Mouse (Mus musculus) v-Abl transformed pro-B cells (cell line): ENCODE data around the gene Fiz1.

Source experiments
- in situ Hi-C, 2 experiments: fragments of 400-800 bp; cut with MboI; formaldehyde crosslinking; loops; one replicate each; pipeline ENCODE4 v1.15.1; 2025; ENCODE audit not compliant: unreplicated experiment in 2 of 2

The Fiz1 gene

DNA sequence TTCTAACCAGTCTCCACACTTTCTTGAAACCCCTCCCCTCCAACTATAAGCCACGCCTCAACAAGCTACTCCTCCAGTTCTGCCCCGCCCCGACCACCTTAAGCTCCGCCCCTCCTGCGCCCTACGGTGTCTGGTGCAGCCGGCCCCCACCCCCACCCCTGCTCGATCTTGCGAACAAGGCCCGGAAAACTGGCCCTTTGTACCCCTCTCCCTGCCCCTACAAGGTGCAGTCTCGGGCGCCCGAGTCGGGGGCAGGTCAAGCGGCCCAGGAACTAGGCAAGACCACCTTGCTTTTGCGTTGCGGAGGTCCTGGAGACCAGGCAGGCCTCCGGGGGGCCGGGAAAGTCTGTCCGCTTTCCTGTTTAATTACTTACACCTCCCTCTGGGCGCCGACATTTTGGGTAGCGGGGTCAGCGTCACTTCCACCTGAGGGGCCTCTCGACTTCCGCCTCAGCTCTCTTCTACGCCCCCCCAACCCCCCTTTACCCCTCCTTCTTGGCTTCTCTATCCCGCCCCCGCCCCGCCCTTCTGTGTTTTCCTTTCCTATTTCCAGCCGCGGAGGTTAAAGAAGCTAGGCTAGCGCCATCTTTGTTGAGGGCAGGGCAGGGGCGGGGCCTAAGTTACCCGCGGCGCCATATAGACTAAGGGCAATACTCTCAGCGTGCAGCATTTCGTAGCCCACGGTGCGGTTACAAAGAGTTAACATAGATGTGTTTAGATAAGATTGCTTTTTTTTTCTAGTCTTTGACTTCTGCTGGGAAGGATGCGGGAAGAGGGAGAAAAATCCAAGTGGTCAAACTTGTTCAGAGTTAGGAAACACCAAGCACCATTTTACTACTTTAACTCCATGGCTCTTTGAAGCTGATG lies at the start of gene Fiz1, which contains the start of gene Zfp524:
Gene Fiz1 (minus strand): TSS at position 447 of the 867 bp plus-strand sequence.
Gene Zfp524 (plus strand): TSS at position 165 of the 867 bp plus-strand sequence.
- in situ Hi-C loops: loop anchor here in 1 of 2 experiments (10.0 kb wide), 1 partner anchor 1140 kb away; the partner anchor contains the start of gene Zfp787

DNA sequence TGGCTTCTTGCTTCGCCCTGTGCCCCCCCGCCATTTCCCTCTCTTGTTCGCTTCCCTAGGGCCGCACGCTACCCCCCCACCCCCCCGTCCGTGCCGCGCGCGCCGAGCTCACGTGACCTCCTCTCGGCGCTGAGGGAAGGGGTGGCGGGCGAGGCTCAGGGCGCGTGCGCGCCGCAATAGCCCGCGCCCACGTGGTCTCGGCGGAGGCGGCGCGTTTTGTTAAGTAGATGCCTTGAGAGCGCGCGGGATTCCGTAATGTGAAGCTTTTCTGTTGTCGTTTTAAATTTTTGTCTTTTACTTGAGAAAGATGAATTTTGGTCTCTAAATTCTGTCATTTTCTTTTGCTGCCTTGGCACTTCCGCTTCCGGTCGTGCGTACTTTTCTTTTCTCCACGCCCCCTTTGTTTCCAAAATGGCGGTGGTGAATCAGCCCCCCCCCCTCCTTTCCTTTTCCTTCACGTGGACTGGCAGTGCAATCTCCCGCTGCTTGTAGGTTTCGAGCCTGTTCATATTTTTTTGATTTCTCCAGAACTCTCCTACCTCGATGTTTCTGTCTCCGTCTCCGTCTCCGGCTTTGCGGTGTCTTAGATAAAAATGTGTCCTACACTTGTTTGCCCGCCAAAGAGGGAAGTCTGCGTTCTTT lies 48.0 kb upstream of the Fiz1 start:
- in situ Hi-C loops: loop anchor here (10.0 to 25.0 kb wide), 2 partner anchors 400 to 1092 kb away; partner anchors contain the start of genes Ppp6r1 (in 1 of the 2) and Zfp787 (in 1 of the 2)

DNA sequence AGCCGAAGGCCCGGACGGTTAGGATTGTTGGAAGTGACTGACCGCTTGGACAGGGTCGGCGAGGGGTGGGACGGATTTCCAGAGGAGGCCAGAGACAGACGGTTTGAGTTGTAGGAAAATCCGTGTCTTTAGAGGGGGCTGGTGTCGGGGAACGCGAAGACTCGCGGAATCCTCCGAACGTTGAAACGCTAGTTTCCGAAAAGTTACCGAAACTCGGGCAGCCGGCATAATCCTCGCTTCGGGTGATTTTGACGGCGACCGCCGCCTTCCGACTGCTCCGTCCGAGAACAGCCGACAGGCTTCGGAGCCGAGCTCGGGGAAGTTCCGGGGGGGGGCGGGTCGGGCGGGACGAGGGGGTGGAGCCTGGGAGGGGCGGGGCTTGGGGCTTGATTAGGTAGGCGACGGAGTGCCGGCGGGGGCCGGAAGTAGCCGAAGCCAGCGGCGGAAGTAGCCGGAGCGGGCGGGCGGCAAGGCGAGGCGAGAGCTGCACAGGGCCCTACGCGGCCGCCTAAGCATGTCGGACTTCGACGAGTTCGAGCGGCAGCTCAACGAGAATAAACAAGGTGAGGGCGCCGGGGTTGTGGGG lies 47.4 kb upstream of the Fiz1 start, which contains the start of gene U2af2:
Gene U2af2 (plus strand): TSS at position 370 of the 586 bp plus-strand sequence.
- in situ Hi-C loops: loop anchor here (10.0 to 25.0 kb wide), 2 partner anchors 400 to 1093 kb away; partner anchors contain the start of genes Ppp6r1 (in 1 of the 2) and Zfp787 (in 1 of the 2)

DNA sequence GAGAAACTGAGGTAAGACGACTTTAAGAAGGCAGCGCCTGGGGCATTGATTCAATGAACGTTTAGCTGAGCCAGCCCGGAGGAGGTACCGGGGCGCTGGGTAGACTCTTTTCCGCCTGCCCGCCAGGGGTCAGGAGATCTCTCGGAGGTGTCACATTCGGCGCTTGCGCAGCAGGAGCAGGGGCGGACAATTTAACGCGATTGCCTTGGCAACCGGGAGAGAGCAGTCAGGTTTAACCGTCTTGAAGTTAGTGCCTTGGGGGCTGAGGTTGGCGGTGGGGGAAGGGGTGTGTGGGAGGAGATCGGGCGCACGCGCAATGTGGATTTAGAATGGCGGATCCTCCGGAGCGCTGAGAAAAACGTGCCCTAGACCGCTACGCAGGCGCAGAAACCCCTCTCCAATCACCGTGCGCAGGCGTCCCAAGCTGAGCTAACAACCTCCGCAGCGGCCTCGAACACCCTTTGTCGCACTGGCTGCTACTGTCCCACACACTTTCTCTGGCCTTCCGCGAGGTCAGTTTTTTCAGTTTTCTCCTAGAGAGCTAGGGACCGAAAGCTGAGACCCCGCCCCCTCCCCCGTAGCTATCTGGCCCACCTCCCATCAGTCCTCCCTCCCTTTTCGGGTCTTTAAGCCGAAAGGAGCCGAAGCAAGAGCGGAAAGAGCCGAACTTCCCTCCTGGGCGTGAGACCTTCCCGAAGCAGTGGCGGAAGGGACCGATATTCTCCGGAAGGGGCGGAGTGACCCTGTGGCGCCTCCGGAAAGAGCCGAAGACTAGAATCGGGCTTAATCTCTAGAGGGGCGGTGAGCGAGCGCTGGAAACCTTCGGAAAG lies 46.7 kb upstream of the Fiz1 start:
- in situ Hi-C loops: loop anchor here (10.0 to 25.0 kb wide), 2 partner anchors 399 to 1094 kb away; partner anchors contain the start of genes Ppp6r1 (in 1 of the 2) and Zfp787 (in 1 of the 2)

DNA sequence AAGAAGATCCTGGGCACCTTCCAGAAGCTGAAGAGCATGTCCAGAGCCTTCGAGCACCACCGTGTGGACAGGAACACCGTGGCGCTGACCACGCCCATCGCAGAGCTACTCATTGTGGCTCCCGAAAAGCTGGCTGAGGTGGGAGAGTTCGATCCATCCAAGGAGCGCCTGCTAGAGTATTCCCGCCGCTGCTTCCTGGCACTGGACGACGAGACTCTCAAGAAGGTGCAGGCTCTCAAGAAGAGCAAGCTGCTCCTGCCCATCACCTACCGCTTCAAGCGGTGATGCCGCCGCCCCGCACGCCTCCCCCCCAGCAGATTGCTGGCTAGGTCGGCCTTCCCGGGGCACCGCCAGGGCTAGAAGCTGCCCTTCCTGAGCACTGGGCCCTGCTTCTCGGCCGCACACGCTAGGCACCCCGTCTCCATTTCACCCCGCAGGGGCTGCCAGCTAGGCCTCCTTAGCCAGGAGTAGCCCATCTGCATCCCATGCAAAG lies 45.8 kb upstream of the Fiz1 start:
- in situ Hi-C loops: loop anchor here (10.0 to 25.0 kb wide), 2 partner anchors 398 to 1095 kb away; partner anchors contain the start of genes Ppp6r1 (in 1 of the 2) and Zfp787 (in 1 of the 2)

DNA sequence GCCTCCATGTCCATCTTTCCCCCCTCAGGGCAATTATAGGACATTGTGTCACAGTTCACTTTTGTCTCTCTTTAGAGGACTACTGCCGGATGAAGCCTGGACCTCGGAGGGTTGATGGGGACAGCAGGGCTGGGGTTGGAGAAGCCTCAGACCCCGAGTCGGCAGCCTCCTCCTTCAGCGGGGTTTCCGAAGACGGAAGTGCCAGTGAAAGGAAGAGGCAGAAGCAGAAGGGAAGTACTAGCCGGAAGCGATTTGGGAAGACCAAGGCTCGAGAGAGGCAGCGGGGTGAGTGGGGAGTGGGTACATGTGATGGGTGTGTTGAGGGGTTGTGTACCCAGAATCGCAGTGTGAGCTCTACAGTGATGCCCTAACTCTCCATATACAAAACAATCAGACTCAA lies 44.9 kb upstream of the Fiz1 start:
- in situ Hi-C loops: loop anchor here (10.0 to 25.0 kb wide), 2 partner anchors 397 to 515 kb away; partner anchors contain the start of genes Ppp6r1 (in 1 of the 2) and Syt5 (in 1 of the 2)

DNA sequence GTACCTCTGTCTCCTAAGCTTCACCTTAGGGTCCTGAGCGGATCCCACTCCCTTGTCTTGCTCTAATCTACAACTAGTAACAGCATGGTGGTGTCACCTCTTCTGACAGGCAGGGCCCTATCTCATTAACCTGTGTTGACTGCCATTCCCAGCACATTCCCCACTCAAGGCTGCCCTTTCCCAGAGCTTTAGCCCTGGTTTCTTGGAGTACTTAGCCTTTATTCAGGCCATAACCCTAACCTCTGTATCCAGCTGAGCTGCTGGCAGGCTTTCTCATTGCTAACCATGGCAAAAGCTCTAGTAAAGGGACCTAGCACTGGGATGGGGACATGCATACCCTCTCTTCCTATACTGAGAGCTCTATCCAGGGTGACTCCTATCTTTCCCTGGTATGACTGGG lies 44.1 kb upstream of the Fiz1 start:
- in situ Hi-C loops: loop anchor here (10.0 to 25.0 kb wide), 2 partner anchors 396 to 514 kb away; partner anchors contain the start of genes Ppp6r1 (in 1 of the 2) and Syt5 (in 1 of the 2)

DNA sequence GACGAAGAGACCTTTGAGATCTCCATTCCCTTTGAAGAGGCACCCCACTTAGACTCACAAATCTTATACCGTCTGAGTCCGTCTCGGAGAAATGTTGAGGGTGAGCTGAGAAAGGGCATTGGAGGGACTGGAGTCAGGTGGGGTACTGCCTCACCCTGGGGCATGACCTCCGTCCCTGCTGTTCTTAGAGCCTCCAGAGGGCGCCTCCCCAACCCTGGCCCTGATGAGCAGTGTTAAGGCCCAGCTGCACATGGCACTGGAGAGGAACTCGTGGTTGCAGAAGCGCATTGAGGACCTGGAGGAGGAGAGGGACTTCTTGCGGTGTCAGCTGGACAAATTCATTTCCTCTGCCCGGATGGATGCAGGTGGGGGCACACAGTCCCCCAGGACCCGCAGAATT lies 43.3 kb upstream of the Fiz1 start:
- in situ Hi-C loops: loop anchor here (10.0 to 25.0 kb wide), 2 partner anchors 396 to 513 kb away; partner anchors contain the start of genes Ppp6r1 (in 1 of the 2) and Syt5 (in 1 of the 2)

DNA sequence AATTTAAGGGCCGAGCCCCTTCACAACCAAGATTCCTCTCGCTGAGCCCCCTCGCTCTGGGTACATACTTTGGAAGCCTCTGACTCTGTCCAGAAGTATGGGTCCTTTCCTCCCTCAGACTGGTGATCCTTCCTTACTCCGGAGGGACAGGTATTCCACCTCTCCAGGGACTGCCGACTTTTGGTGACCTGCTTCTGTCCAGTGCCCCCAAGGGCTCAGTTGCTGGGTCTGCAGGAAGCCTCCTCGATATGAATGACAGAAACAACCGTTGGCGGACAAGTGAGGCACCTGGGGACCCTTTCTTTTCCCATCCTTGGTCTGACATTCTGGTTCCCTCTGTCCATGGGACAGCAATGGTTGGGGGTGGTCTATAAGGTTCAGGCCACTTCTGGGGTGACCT lies 42.9 kb upstream of the Fiz1 start:
- in situ Hi-C loops: loop anchor here (10.0 to 25.0 kb wide), 2 partner anchors 395 to 513 kb away; partner anchors contain the start of genes Ppp6r1 (in 1 of the 2) and Syt5 (in 1 of the 2)

DNA sequence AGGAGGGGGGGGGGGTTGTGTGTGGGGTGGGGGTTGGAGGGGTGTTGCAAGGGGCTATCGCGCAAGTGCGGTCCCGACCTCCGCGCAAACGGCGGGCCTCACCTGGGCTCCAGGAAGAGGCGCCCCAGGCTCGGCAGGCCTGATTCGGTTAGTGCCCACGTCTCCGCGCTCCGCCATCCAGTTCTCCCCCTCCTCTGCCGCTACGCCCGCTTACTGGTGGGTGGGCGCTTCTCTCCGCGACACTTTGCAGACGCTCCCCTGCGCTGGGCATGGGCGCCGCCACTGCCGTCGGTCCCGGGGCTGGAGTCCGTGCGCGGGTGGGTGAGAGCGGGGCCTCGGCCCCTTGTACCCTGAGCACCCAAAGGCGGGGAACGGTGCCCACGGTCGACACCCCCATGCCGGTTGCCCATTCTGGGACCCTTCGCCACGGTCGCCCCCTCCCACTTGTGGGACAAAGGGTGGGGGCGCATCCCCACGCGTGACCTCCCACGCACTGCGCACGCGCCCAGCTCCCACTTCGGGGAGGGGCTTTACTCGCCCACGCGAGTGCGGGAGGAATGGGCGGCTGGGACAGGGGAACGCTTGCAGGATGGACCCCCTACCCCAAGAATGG lies 42.3 kb upstream of the Fiz1 start:
- in situ Hi-C loops: loop anchor here (10.0 to 25.0 kb wide), 2 partner anchors 394 to 512 kb away; partner anchors contain the start of genes Ppp6r1 (in 1 of the 2) and Syt5 (in 1 of the 2)

DNA sequence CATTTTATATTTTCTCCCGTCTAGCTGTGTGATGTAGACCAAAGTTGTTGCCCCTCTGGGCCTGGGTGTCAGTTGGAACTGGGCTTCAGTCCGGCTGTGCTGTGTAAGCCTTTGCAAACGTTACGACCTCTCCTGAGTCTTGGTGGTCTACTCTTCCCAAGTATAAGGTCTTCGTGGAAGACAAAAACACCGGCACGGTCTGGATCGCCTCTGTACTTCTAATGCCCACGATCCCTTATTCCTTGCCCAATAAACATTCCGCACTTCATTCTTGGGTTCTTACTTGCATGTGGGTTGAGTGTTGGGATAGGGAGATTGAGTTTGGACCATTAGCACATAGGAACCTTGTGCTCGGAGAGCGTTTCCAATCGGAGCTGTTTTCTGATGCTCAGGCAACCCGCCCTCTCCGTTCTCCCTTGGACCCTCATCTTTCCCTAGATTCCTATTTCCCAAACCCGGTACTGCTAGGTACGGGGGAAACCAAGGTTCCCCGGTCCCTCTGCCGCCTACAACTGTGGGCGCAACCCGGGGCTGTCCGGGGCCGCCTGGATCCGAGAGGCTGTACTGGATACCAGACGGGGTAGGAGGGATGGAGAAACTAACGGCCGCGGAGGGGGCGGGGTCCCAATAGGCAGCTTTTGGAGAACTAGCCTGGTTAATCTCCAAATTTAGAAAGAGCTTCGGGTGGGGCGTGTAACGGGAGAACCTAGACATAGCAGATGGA lies 39.1 kb upstream of the Fiz1 start:
- in situ Hi-C loops: loop anchor here (10.0 to 25.0 kb wide), 2 partner anchors 391 to 509 kb away; partner anchors contain the start of genes Ppp6r1 (in 1 of the 2) and Syt5 (in 1 of the 2)

DNA sequence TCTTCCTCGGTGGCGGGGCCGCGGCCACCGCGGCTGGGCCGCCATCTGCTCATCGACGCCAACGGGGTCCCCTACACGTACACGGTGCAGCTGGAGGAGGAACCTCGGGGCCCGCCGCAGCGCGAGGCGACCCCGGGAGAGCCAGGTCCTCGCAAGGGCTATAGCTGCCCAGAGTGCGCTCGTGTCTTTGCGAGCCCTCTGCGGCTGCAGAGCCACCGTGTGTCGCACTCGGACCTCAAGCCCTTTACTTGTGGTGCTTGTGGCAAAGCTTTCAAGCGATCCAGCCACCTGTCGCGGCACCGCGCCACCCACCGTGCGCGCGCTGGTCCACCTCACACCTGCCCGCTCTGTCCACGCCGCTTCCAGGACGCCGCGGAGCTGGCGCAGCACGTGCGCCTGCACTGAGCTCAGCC lies 38.4 kb upstream of the Fiz1 start:
- in situ Hi-C loops: loop anchor here (10.0 to 25.0 kb wide), 2 partner anchors 391 to 508 kb away; partner anchors contain the start of genes Ppp6r1 (in 1 of the 2) and Syt5 (in 1 of the 2)

DNA sequence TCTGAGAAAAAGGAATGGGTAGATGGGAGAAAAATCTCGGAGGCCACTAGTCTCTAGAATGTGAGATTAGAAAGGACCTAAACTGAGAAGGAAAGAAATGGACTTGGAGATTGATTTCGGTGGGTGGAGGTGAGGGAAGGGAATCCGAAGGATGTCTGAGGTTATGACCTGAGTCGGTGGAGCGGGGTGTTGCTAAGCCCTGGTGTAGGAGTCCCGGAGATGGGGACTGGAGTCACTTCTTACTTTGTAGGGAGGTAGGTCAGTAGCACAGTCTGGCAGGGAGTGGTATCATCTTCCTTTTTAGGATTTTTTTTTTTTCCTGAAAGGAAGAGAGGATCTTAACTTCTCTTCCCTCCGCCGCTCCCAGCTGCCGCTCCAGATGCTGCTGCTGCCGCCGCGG lies 37.9 kb upstream of the Fiz1 start:
- in situ Hi-C loops: loop anchor here (10.0 to 25.0 kb wide), 2 partner anchors 390 to 508 kb away; partner anchors contain the start of genes Ppp6r1 (in 1 of the 2) and Syt5 (in 1 of the 2)

DNA sequence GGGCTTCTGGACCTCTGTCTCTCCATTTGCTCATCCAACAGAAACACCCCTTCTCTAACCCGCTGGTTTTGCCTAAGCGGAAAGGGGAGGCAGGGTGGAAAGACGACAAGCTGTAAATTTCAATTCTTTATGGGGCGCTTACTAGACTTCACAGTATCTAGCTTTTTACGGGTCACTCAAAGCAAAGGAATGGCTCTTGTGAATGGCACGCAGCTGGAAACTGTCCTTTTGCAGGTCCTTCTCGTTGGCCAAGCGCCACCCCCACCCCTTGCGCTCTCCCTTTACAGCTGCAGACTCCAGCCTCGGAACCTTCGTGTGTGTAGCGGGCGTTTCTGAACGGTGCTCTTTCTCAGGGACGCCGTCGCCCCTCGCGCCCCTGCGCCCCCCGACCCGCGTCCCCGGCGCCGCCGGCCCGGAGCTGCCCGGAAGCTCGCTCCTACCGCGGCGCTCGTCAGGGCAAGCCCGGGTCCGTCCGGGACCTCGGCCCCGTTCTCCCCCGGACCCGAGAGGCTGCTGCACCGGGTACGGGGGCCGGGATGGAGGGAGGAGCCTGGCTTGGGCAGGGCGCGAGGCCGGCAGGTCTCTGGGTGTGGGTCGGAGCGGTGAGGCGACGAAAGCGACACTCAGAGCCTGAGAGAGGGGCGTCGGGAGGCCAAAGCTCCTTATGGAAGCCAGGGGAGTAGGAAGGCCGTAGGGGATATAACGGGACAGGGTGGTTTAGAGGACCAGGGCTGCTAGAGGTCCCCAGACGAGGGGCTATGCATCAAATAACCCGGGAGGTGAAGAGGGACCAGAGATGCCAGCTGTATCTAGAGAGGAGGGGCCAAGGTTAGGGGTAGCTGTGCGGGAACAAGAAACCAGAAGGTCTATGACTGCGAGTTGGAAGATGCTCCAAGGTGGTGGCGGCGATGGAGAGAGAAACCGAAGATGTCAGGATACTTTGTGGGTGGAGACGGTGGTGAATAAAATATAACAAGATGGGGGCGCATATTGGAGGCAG lies 37.0 kb upstream of the Fiz1 start, which contains the start of gene Zfp580:
Gene Zfp580 (plus strand): TSS at position 346 of the 1,000 bp plus-strand sequence.
- in situ Hi-C loops: loop anchor here (10.0 to 25.0 kb wide), 2 partner anchors 389 to 507 kb away; partner anchors contain the start of genes Ppp6r1 (in 1 of the 2) and Syt5 (in 1 of the 2)

DNA sequence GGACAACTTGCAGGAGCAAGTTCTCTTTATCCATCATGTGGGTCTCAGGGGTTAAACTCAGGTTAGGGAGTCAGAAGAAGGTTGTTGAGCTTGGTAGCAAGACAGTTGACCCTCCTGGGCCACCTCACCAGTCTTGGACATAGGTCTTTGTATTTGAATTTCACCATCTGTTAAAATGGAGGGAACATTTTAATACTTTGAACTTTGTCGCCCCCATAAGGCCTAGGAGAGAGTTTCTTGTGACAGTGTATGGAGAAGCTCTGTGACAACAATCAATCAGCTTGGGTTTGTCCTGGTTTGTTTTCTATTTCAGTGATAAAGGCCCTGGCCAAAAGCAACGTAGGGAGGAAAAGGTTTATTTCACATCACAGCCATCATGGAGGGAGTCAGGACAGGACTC lies 32.8 kb upstream of the Fiz1 start:
- in situ Hi-C loops: loop anchor here (5.0 to 25.0 kb wide), 3 partner anchors 105 to 1760 kb away; partner anchors contain the start of genes Galp (in 2 of the 2), Myadm (in 1 of the 2) and Prkcg (in 1 of the 2)

DNA sequence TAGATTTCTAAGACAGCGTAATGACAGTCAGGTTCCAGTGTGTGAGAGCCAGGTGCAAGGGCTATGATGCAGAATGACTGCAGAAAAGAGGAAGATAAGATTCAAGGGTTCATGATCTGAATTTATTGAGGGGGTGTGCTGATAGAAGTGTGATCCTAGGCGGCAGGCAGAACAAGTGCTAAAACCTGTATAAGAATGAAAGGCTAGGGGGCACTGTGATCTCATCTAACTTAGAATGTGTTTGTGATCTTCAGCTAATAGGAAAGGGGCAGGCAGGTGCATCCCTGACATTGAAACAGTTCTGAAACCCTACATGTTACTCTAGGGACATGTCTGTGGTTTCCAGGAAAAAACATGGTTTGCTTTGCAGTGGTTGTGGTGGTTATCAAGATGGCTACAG lies 31.6 kb upstream of the Fiz1 start:
- in situ Hi-C loops: loop anchor here (5.0 to 25.0 kb wide), 3 partner anchors 104 to 1759 kb away; partner anchors contain the start of genes Galp (in 2 of the 2), Myadm (in 1 of the 2) and Prkcg (in 1 of the 2)
